Comparison of ENCODE assay signal across 25 mouse cellular contexts in genomic region chr10:54058657-54059056, GRCm38 (mm10). TPM values are rescaled to one million over a fixed set of nuclear protein-coding genes. Genes with fewer than 3 reads are reported as not detected.
A peak's percentile ranks its signal among the peaks of the same experiment; 100 is the strongest.
DNase-seq lines count a peak whose midpoint lies in the region; ATAC-seq and TF ChIP-seq lines count a peak whose summit lies in the region.
"Had no signal": no experiment of that assay in that cellular context is flagged by ENCODE, and none has a peak within 500 bp of the region (broad histone marks: within the 10 kb centered on the region; RNA-seq: fewer than 3 reads in every experiment).

No protein-coding gene starts in this region.

- H3K9me3 ChIP-seq in heart, embryonic 14.5 days (ENCODE audit: control insufficient read depth, low read length): no peaks in the 10 kb centered on the region
- no peaks in the 10 kb centered on the region for H3K9me3 ChIP-seq in midbrain, embryonic 10.5 days (replicated peaks)
- H3K9me3 ChIP-seq in midbrain, embryonic 14.5 days (ENCODE audit: control insufficient read depth, low read length): no peaks in the 10 kb centered on the region
- no peaks in the 10 kb centered on the region for H3K9me3 ChIP-seq in CH12.LX (replicated peaks; ENCODE audit: low read length)
- H3K9me3 ChIP-seq in liver, embryonic 12.5 days (replicated peaks): no peaks in the 10 kb centered on the region
- H3K9me3 ChIP-seq: embryonic facial prominence, embryonic 10.5 days; embryonic facial prominence, embryonic 15.5 days; forebrain, embryonic 12.5 days; neural tube, embryonic 15.5 days had no signal

- TF ChIP-seq CTCF in CH12.LX (conservative IDR thresholded peaks at IDR 0.05 in 1 of 2, IDR thresholded peaks at IDR 0.05 in 1 of 2; ENCODE audit: low read depth in 2 of 2, low read length in 2 of 2): no peak

- WGBS in heart, embryonic 14.5 days: 46% methylated on average over 3 of the region's 3 CpGs
- 86% methylated on average over 3 of the region's 3 CpGs for whole genome bisulfite sequencing in midbrain, embryonic 10.5 days
- 82% methylated on average over 3 of the region's 3 CpGs for WGBS in midbrain, embryonic 14.5 days
- WGBS in liver, embryonic 12.5 days (ENCODE audit: insufficient replicate concordance): 76% methylated on average over 3 of the region's 3 CpGs

- ATAC-seq in heart, embryonic 14.5 days (ENCODE audit: insufficient number of reproducible peaks, insufficient read depth, low FRiP score, low read depth): no peak
- ATAC-seq in midbrain, embryonic 14.5 days (ENCODE audit: low FRiP score, low TSS enrichment): no peak
- ATAC-seq in liver, embryonic 12.5 days: peak; percentile 21; the same call in 1 of the 2 replicates
- ATAC-seq: forebrain, postnatal 0 days had no signal

- H3K27ac ChIP-seq in heart, embryonic 14.5 days (replicated peaks in 1 of 2; ENCODE audit: control insufficient read depth in 1 of 2, insufficient read depth in 1 of 2, low read depth in 2 of 2, low read length in 2 of 2): no peak overlapping the region
- H3K27ac ChIP-seq in midbrain, embryonic 10.5 days (replicated peaks): peak overlapping the region; percentile 43
- H3K27ac ChIP-seq in midbrain, embryonic 14.5 days (replicated peaks; ENCODE audit: low read depth, low read length): no peak overlapping the region
- H3K27ac ChIP-seq in CH12.LX (ENCODE audit: insufficient read depth, low read depth): peak overlapping the region; percentile 5; the same call in 1 of the 2 replicates
- H3K27ac ChIP-seq in liver, embryonic 12.5 days: no peak overlapping the region
- H3K27ac ChIP-seq: embryonic facial prominence, embryonic 10.5 days; embryonic facial prominence, embryonic 15.5 days; forebrain, embryonic 12.5 days; macrophage; neural tube, embryonic 15.5 days had no signal

- TF ChIP-seq RAD21 in CH12.LX (IDR thresholded peaks at IDR 0.05; ENCODE audit: low read depth, low read length): no peak

- no peak for TF ChIP-seq EP300 in CH12.LX (IDR thresholded peaks at IDR 0.05; ENCODE audit: low read length)

- H3K4me3 ChIP-seq in heart, embryonic 14.5 days (ENCODE audit: control insufficient read depth in 1 of 2, insufficient read depth in 1 of 2, low read depth in 1 of 2, low read length in 2 of 2): no peak overlapping the region
- no peak overlapping the region for H3K4me3 ChIP-seq in midbrain, embryonic 10.5 days
- H3K4me3 ChIP-seq in midbrain, embryonic 14.5 days (replicated peaks; ENCODE audit: low read depth, low read length): no peak overlapping the region
- no peak overlapping the region for H3K4me3 ChIP-seq in CH12.LX (replicated peaks in 1 of 3; ENCODE audit: low read depth in 2 of 3, low read length in 2 of 3, poor library complexity in 1 of 3)
- no peak overlapping the region for H3K4me3 ChIP-seq in liver, embryonic 12.5 days
- H3K4me3 ChIP-seq: embryonic facial prominence, embryonic 10.5 days; embryonic facial prominence, embryonic 15.5 days; forebrain, embryonic 12.5 days; neural tube, embryonic 15.5 days had no signal

- DNase-seq in heart, postnatal 36 days: no peak
- no peak for DNase-seq in midbrain, embryonic 10.5 days (ENCODE audit: low spot score)
- DNase-seq in midbrain, embryonic 14.5 days: no peak
- DNase-seq in CH12.LX (ENCODE audit: extremely low read depth): no peak
- DNase-seq in kidney, postnatal 10 days: no peak
- DNase-seq in left cerebral cortex, adult 11 months (ENCODE audit: low spot score): no peak
- DNase-seq: cerebellum, adult 2 months; cerebellum, postnatal 14 days; forebrain, postnatal 0 days; gastrocnemius, postnatal 14 days; heart, postnatal 10 days; left cerebral cortex, postnatal 4 days; lung, adult 2 months; lung, postnatal 10 days; retina, postnatal 1 day; right cerebral cortex, postnatal 14 days; thymus, postnatal 14 days had no signal

- H3K36me3 ChIP-seq in heart, embryonic 14.5 days (ENCODE audit: control insufficient read depth, insufficient read depth, low read length): peaks cover 11% of the 10 kb centered on the region; the same call in 1 of the 2 replicates
- H3K36me3 ChIP-seq in midbrain, embryonic 10.5 days: no peaks in the 10 kb centered on the region
- H3K36me3 ChIP-seq in midbrain, embryonic 14.5 days (ENCODE audit: control insufficient read depth, insufficient read depth, low read length): no peaks in the 10 kb centered on the region
- peaks cover 44 to 61% of the 10 kb centered on the region in 2 experiments for H3K36me3 ChIP-seq in CH12.LX (replicated peaks in 1 of 2; ENCODE audit: control insufficient read depth in 1 of 2, insufficient read depth in 1 of 2, low read length in 1 of 2)
- peaks cover 45% of the 10 kb centered on the region for H3K36me3 ChIP-seq in liver, embryonic 12.5 days
- H3K36me3 ChIP-seq: embryonic facial prominence, embryonic 10.5 days; embryonic facial prominence, embryonic 15.5 days; forebrain, embryonic 12.5 days; G1E; neural tube, embryonic 15.5 days had no signal

- 0 out of 2 replicates have a peak overlapping the region, but pooled peaks have one; percentile 14 for H3K4me2 ChIP-seq in heart, embryonic 14.5 days (ENCODE audit: low read length)
- no peak overlapping the region for H3K4me2 ChIP-seq in midbrain, embryonic 14.5 days (ENCODE audit: low read length)
- no peak overlapping the region for H3K4me2 ChIP-seq in CH12.LX (ENCODE audit: insufficient read depth, low read depth, poor library complexity, severe bottlenecking)
- H3K4me2 ChIP-seq in liver, embryonic 12.5 days: no peak overlapping the region
- H3K4me2 ChIP-seq: embryonic facial prominence, embryonic 15.5 days; forebrain, embryonic 12.5 days; neural tube, embryonic 15.5 days had no signal

- peaks cover 10 to 28% of the 10 kb centered on the region in 2 experiments for H3K4me1 ChIP-seq in heart, embryonic 14.5 days (ENCODE audit: control insufficient read depth in 2 of 2, insufficient read depth in 2 of 2, low read length in 2 of 2)
- peaks cover 18% of the 10 kb centered on the region for H3K4me1 ChIP-seq in midbrain, embryonic 10.5 days
- no peaks in the 10 kb centered on the region for H3K4me1 ChIP-seq in midbrain, embryonic 14.5 days (ENCODE audit: control insufficient read depth, insufficient read depth, low read length)
- H3K4me1 ChIP-seq in CH12.LX (ENCODE audit: control insufficient read depth in 1 of 2, insufficient read depth in 2 of 2): peaks cover 38 to 80% of the 10 kb centered on the region in 2 experiments
- peaks cover 22% of the 10 kb centered on the region for H3K4me1 ChIP-seq in liver, embryonic 12.5 days
- H3K4me1 ChIP-seq: embryonic facial prominence, embryonic 15.5 days; neural tube, embryonic 15.5 days had no signal

- intact Hi-C loops in heart, postnatal 36 days (cut with DNase I): no loop called here

- no peaks in the 10 kb centered on the region for H3K27me3 ChIP-seq in heart, embryonic 14.5 days (ENCODE audit: control insufficient read depth, insufficient read depth, low read length)
- H3K27me3 ChIP-seq in midbrain, embryonic 10.5 days (ENCODE audit: low read depth, poor library complexity, severe bottlenecking): no peaks in the 10 kb centered on the region
- H3K27me3 ChIP-seq in midbrain, embryonic 14.5 days (ENCODE audit: control insufficient read depth, insufficient read depth, low read length): no peaks in the 10 kb centered on the region
- H3K27me3 ChIP-seq in CH12.LX (replicated peaks): no peaks in the 10 kb centered on the region
- no peaks in the 10 kb centered on the region for H3K27me3 ChIP-seq in liver, embryonic 12.5 days (replicated peaks)
- H3K27me3 ChIP-seq: embryonic facial prominence, embryonic 15.5 days; forebrain, embryonic 12.5 days; neural tube, embryonic 15.5 days had no signal

- peaks cover 73% of the 10 kb centered on the region for H3K79me2 ChIP-seq in CH12.LX (replicated peaks; ENCODE audit: control insufficient read depth, extremely low read depth, insufficient read depth, poor library complexity, severe bottlenecking)

- TF ChIP-seq POLR2A in CH12.LX (IDR thresholded peaks at IDR 0.05; ENCODE audit: low read depth, low read length): no peak

- dilution Hi-C loops in CH12.LX (cut with MboI; ENCODE audit: extremely low pct_ligation_motif_present, extremely low pct_unique_long_range_greater_than_20kb, low sequenced_read_pairs): no loop called here

- in situ Hi-C loops in CH12.LX (cut with MboI; ENCODE audit: low pct_ligation_motif_present, low pct_unique_long_range_greater_than_20kb, low sequenced_read_pairs): no loop called here

- H3K9ac ChIP-seq in heart, embryonic 14.5 days (ENCODE audit: low read length): no peak overlapping the region
- H3K9ac ChIP-seq in midbrain, embryonic 14.5 days (replicated peaks; ENCODE audit: low read length): no peak overlapping the region
- H3K9ac ChIP-seq in CH12.LX (ENCODE audit: insufficient read depth, low read depth): no peak overlapping the region
- H3K9ac ChIP-seq in liver, embryonic 12.5 days: no peak overlapping the region
- H3K9ac ChIP-seq: embryonic facial prominence, embryonic 15.5 days; forebrain, embryonic 12.5 days; forebrain, postnatal 0 days; neural tube, embryonic 15.5 days had no signal

TF ChIP-seq in CH12.LX, 34 proteins besides CTCF, POLR2A, EP300 and RAD21 (continues in another document):
- TF ChIP-seq PAX5 (IDR thresholded peaks at IDR 0.05; ENCODE audit: low read length): no peak
- no peak for TF ChIP-seq KAT2A (IDR thresholded peaks at IDR 0.05; ENCODE audit: insufficient replicate concordance, low read length)
- TF ChIP-seq SIN3A (IDR thresholded peaks at IDR 0.05; ENCODE audit: low read length): no peak
- TF ChIP-seq BHLHE40 (IDR thresholded peaks at IDR 0.05; ENCODE audit: low read depth, low read length): no peak
- no peak for TF ChIP-seq ZC3H11A (IDR thresholded peaks at IDR 0.05; ENCODE audit: low read depth, low read length)
- TF ChIP-seq TCF12 (IDR thresholded peaks at IDR 0.05; ENCODE audit: low read depth, low read length): no peak
- TF ChIP-seq IRF4 (IDR thresholded peaks at IDR 0.05; ENCODE audit: low read depth, low read length): no peak
- no peak for TF ChIP-seq MAFK (IDR thresholded peaks at IDR 0.05; ENCODE audit: insufficient replicate concordance, low read length)
- TF ChIP-seq TBP (conservative IDR thresholded peaks at IDR 0.05; ENCODE audit: low read depth, low read length): no peak
- TF ChIP-seq MYC (IDR thresholded peaks at IDR 0.05; ENCODE audit: low read depth, low read length): no peak
- TF ChIP-seq MAX (IDR thresholded peaks at IDR 0.05; ENCODE audit: low read length): no peak
- no peak for TF ChIP-seq UBTF (IDR thresholded peaks at IDR 0.05; ENCODE audit: low read depth, low read length)
- TF ChIP-seq NELFE (IDR thresholded peaks at IDR 0.05; ENCODE audit: low read depth, low read length): no peak

RNA-seq across cellular contexts. Expression of gene Man1a, which starts 17.8 kb away (rescaled TPM):
- 8.1 and 8.6 TPM in 2 replicates for polyA plus RNA-seq in heart, embryonic 14.5 days (2014; fragmentation: Nextera tagmentation; extraction: Ambion mirVana)
- total RNA-seq in heart, postnatal 36 days (2021): 10 to 100 TPM; 40.7 to 42.2 TPM
- 1.3 TPM in 2 replicates for polyA plus RNA-seq in midbrain, embryonic 10.5 days (2016; fragmentation: Nextera tagmentation; extraction: Ambion mirVana)
- 5.8 and 6.4 TPM in 2 replicates for polyA plus RNA-seq in midbrain, embryonic 14.5 days (2014; fragmentation: Nextera tagmentation; extraction: Ambion mirVana)
- 187 and 191 TPM in 2 replicates for total RNA-seq in CH12.LX (2012; rRNA removed)
- 211 and 215 TPM in 2 replicates for total RNA-seq in CH12.LX (2014; rRNA removed)
- 104 and 112 TPM in 2 replicates for polyA plus RNA-seq in CH12.LX (2012; ENCODE audit: insufficient read length, low read depth)
- 16.1 and 16.8 TPM in 2 replicates for polyA plus RNA-seq in liver, embryonic 12.5 days (2016; fragmentation: Nextera tagmentation; extraction: Ambion mirVana)

Comparison
In these comparisons a context has a peak if more than half of its experiments do, and no peak if none do; other contexts are left out.
1. H3K27ac ChIP-seq: peak in midbrain, embryonic 10.5 days (single experiment) and CH12.LX (single experiment); none in heart, embryonic 14.5 days (0 of 2), midbrain, embryonic 14.5 days (single experiment) and liver, embryonic 12.5 days (single experiment).